Mouse (Mus musculus) ES-E14 (cell line): ENCODE data around the gene Skap1. TPM values are rescaled to one million over a fixed set of nuclear protein-coding genes. Genes with fewer than 3 reads are reported as not detected.

Experiments used
- DNase-seq: peaks from one replicate; pipeline ENCODE4 v3.0.0-alpha.2; 2013; ENCODE audit warnings: low read depth, low spot score
- H3K27ac ChIP-seq: 2 replicates; pipeline ENCODE4 v1.5.1; 2012; ENCODE audit warnings: low read depth, mild to moderate bottlenecking, low read length, moderate library complexity, mixed read lengths; ENCODE audit not compliant: poor library complexity, insufficient read depth, severe bottlenecking
- H3K36me3 ChIP-seq: 2 replicates; pipeline ENCODE4 v1.6.1; 2012; ENCODE audit warnings: mild to moderate bottlenecking, low read length, moderate library complexity, mixed read lengths; ENCODE audit not compliant: control insufficient read depth, poor library complexity, insufficient read depth, severe bottlenecking
- H3K4me1 ChIP-seq, 2 experiments: fragments of 150-350 bp in 1 of 2; sonication (generic) in 1 of 2; 2 replicates each; pipeline ENCODE4 v1.6.1; 2012; ENCODE audit warnings: low read length in 2 of 2, mild to moderate bottlenecking in 1 of 2, mixed read lengths in 1 of 2; ENCODE audit not compliant: control insufficient read depth in 2 of 2, insufficient read depth in 2 of 2, poor library complexity in 1 of 2
- H3K4me3 ChIP-seq, 2 experiments: fragments of 150-350 bp in 1 of 2; sonication (generic) in 1 of 2; 2 replicates each; pipeline ENCODE4 v1.5.1; 2012; ENCODE audit warnings: low read length in 2 of 2, low read depth in 1 of 2, mild to moderate bottlenecking in 1 of 2, mixed read lengths in 1 of 2; ENCODE audit not compliant: insufficient read depth in 1 of 2, poor library complexity in 1 of 2, severe bottlenecking in 1 of 2
- H3K9ac ChIP-seq: 2 replicates; pipeline ENCODE4 v1.6.1; 2012; ENCODE audit warnings: low read depth, mild to moderate bottlenecking, low read length, mixed read lengths; ENCODE audit not compliant: poor library complexity, insufficient read depth, severe bottlenecking
- H3K9me3 ChIP-seq: fragments of 150-350 bp; sonication (generic); 2 replicates; pipeline ENCODE4 v1.6.1; 2012; ENCODE audit warnings: low read depth, mild to moderate bottlenecking, low read length; ENCODE audit not compliant: control insufficient read depth, insufficient read depth
- CHD2 ChIP-seq: IDR thresholded peaks from 2 replicates; pipeline ENCODE4 v1.6.1; 2014; ENCODE audit warnings: mild to moderate bottlenecking, low read depth, low read length, inconsistent platforms
- HCFC1 ChIP-seq: IDR thresholded peaks from 2 replicates; pipeline ENCODE4 v1.6.1; 2012; ENCODE audit warnings: low read length, inconsistent platforms, borderline replicate concordance; ENCODE audit not compliant: insufficient read depth
- MAFK ChIP-seq: IDR thresholded peaks from 2 replicates; pipeline ENCODE4 v1.6.1; 2014; ENCODE audit warnings: mild to moderate bottlenecking, low read depth, low read length, inconsistent platforms; ENCODE audit not compliant: insufficient read depth
- ZC3H11A ChIP-seq: IDR thresholded peaks from 2 replicates; pipeline ENCODE4 v1.6.1; 2012; ENCODE audit warnings: low read depth, mild to moderate bottlenecking, inconsistent platforms, low read length, borderline replicate concordance
- ZNF384 ChIP-seq: IDR thresholded peaks from 2 replicates; pipeline ENCODE4 v1.6.1; 2012; ENCODE audit warnings: low read depth, low read length, inconsistent platforms
- in situ Hi-C, 2 experiments: fragments of 600-800 bp; cut with MboI; formaldehyde crosslinking; loops; one replicate each; pipeline ENCODE4 v1.15.1; 2025; ENCODE audit warnings: low sequenced_read_pairs in 2 of 2, inconsistent platforms in 1 of 2; ENCODE audit not compliant: unreplicated experiment in 2 of 2
- total RNA-seq: library from RNA; depleted of rRNA; stranded (reverse); fragments of 300-350 nt; gene quantifications from 2 replicates; pipeline ENCODE4 v1.2.3, GENCODE M21; 2012

Skap1 gene
- total RNA-seq, 1 experiment: 0.40 TPM

- H3K4me1 ChIP-seq: peaks cover 6 to 14% of the 10 kb centered on the region in 2 experiments; a peak in 3 of 4 replicates
- no peak for DNase-seq
- no peak overlapping the region; the same call in 1 of the 2 replicates for H3K9ac ChIP-seq
- no peaks in the 10 kb centered on the region for H3K9me3 ChIP-seq
- no peaks in the 10 kb centered on the region for H3K36me3 ChIP-seq
- H3K27ac ChIP-seq: peak overlapping the region; percentile 27; the same call in 1 of the 2 replicates
- in situ Hi-C loops: no loop called here
- no peak overlapping the region for H3K4me3 ChIP-seq
- TF ChIP-seq ZC3H11A (no peak), ZNF384 (no peak), HCFC1 (no peak), CHD2 (no peak), MAFK (no peak)
Observed at GRCm38 (mm10) chr11:96696168-96696727, 231.9 kb downstream of the Skap1 start.

GRCm38 (mm10) chr11:96696842-96697455 lies 232.6 kb downstream of the Skap1 start:
- peak overlapping the region; percentile 24; the same call in 1 of the 2 replicates for H3K27ac ChIP-seq
- H3K9me3 ChIP-seq: no peaks in the 10 kb centered on the region
- peak; percentile 84 for DNase-seq
- H3K4me3 ChIP-seq: no peak overlapping the region
- in situ Hi-C loops: no loop called here
- TF ChIP-seq HCFC1: 0 out of 2 replicates have a peak, but pooled peaks have one; percentile 38
- no peak for TF ChIP-seq MAFK
- peak; percentile 92 for TF ChIP-seq ZNF384
- H3K36me3 ChIP-seq: no peaks in the 10 kb centered on the region
- peaks cover 6 to 14% of the 10 kb centered on the region in 2 experiments; a peak in 3 of 4 replicates for H3K4me1 ChIP-seq
- H3K9ac ChIP-seq: no peak overlapping the region

GRCm38 (mm10) chr11:96697467-96697866 lies 233.1 kb downstream of the Skap1 start:
- H3K27ac ChIP-seq: peak overlapping the region; percentile 18; the same call in 1 of the 2 replicates
- peaks cover 6 to 14% of the 10 kb centered on the region in 2 experiments; a peak in 3 of 4 replicates for H3K4me1 ChIP-seq
- H3K9ac ChIP-seq: peak overlapping the region; percentile 33; the same call in 1 of the 2 replicates
- no peak overlapping the region for H3K4me3 ChIP-seq
- in situ Hi-C loops: no loop called here
- H3K9me3 ChIP-seq: no peaks in the 10 kb centered on the region
- no peak for DNase-seq
- no peaks in the 10 kb centered on the region for H3K36me3 ChIP-seq
- TF ChIP-seq ZNF384 (no peak), MAFK (no peak), ZC3H11A (no peak), HCFC1 (no peak), CHD2 (no peak)

GRCm38 (mm10) chr11:96703813-96704212 lies 239.4 kb downstream of the Skap1 start:
- Histone ChIP-seq H3K4me1 (peaks cover 0 to 8% of the 10 kb centered on the region in 2 experiments; a peak in 2 of 4 replicates), H3K9ac (no peak overlapping the region), H3K27ac (no peak overlapping the region), H3K9me3 (no peaks in the 10 kb centered on the region), H3K4me3 (no peak overlapping the region), H3K36me3 (no peaks in the 10 kb centered on the region)
- in situ Hi-C loops: no loop called here
- no peak for DNase-seq
- TF ChIP-seq ZNF384 (no peak), CHD2 (no peak), HCFC1 (no peak), MAFK (no peak), ZC3H11A (no peak)
